Mouse (Mus musculus) limb, embryonic 14.5 days (tissue): ENCODE measurements at regions not wholly inside any gene's neighbourhood (a gene's known extent, or its start where the extent isn't known, plus 50 kb on each side); places are given as distances from the start of the nearest gene placed in this dataset.

Experiments used
- ATAC-seq: fragments of 200-750 bp; cut with Nextera tagmentation; 2 replicates; pipeline ENCODE4 v1.8.0; 2017; ENCODE audit warnings: low read depth, moderate number of reproducible peaks, moderate TSS enrichment; ENCODE audit not compliant: low FRiP score
- DNase-seq: peaks from one replicate; pipeline ENCODE4 v3.0.0-alpha.2; 2015; ENCODE audit warnings: low spot score
- H3K27ac ChIP-seq: fragments of 300-500 bp; sonication (generic); replicated peaks from 2 replicates; pipeline ENCODE4 v1.5.1; 2014; ENCODE audit warnings: low read depth, mild to moderate bottlenecking, low read length, moderate library complexity, mixed read lengths
- H3K27me3 ChIP-seq: fragments of 300-500 bp; sonication (generic); 2 replicates; pipeline ENCODE4 v1.6.1; 2014; ENCODE audit warnings: low read length, mixed read lengths; ENCODE audit not compliant: control insufficient read depth, insufficient read depth
- H3K36me3 ChIP-seq: fragments of 300-500 bp; sonication (generic); 2 replicates; pipeline ENCODE4 v1.6.1; 2014; ENCODE audit warnings: mild to moderate bottlenecking, low read length, moderate library complexity, mixed read lengths; ENCODE audit not compliant: control insufficient read depth, insufficient read depth
- H3K4me1 ChIP-seq: fragments of 300-500 bp; sonication (generic); 2 replicates; pipeline ENCODE4 v1.6.1; 2014; ENCODE audit warnings: antibody characterized with exemption, low read length, mixed read lengths; ENCODE audit not compliant: control insufficient read depth, insufficient read depth
- H3K4me2 ChIP-seq: fragments of 300-500 bp; sonication (generic); replicated peaks from 2 replicates; pipeline ENCODE4 v1.6.1; 2014; ENCODE audit warnings: low read depth, mild to moderate bottlenecking, low read length, moderate library complexity; ENCODE audit not compliant: severe bottlenecking
- H3K4me3 ChIP-seq: fragments of 300-500 bp; sonication (generic); replicated peaks from 2 replicates; pipeline ENCODE4 v1.5.1; 2014; ENCODE audit warnings: low read length
- H3K9ac ChIP-seq: fragments of 300-500 bp; sonication (generic); 2 replicates; pipeline ENCODE4 v1.6.1; 2014; ENCODE audit warnings: mild to moderate bottlenecking, low read depth, low read length, moderate library complexity; ENCODE audit not compliant: severe bottlenecking
- H3K9me3 ChIP-seq: fragments of 300-500 bp; sonication (generic); 2 replicates; pipeline ENCODE4 v1.6.1; 2016; ENCODE audit warnings: low read length; ENCODE audit not compliant: control insufficient read depth
- POLR2A ChIP-seq: fragments of 200-500 bp; IDR thresholded peaks from 2 replicates; pipeline ENCODE4 v1.8.0; 2012; ENCODE audit warnings: inconsistent platforms, mild to moderate bottlenecking, moderate library complexity, borderline replicate concordance; ENCODE audit not compliant: insufficient read depth, insufficient read length; ENCODE audit errors: extremely low read depth
- WGBS: fragments of 180-500 bp; shearing (Covaris S2); extraction: QIAGEN DNeasy Blood & Tissue Kit; methylation state at CpG from one replicate; pipeline ENCODE4 v1.1.7; 2014; 5-methylcytosine and 5-hydroxymethylcytosine counted together

DNA sequence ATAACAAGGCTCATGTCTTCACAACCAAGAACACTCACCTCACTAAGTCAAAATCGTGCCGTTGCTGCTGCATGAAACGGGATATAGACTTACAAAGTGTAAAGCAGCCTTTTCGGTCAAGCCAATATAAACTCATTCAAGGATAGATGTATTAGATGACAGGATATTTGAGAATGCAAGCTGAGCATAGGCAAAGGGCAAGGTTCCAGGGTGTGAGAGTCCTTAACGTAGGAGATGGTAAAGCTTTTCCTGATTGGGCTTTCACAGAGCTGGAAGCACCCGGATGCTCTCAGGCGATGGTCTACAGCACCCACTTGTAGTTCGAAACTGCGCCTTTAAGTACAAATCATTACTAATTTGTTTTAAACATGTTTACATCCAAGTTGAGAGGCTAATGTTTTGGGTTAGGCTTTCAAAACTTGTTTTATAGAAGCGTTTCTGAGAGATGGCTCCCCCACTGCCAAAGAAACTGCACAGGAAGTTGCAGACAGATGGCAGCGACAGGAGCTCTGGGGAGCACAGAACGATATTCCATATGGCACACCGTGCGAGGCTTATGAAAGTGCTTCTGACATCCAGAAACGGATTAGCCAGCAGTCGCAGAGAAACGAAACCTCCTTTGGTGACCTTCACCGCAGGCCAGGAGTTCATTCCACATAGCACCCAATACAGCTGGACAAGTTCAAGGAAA lies 54.1 kb upstream of the Rell1 start:
- DNase-seq (peak; percentile 9), ATAC-seq (no peak)
- whole genome bisulfite sequencing, result 65% methylated on average over 18 of the region's 18 CpGs
- no peaks in the 10 kb centered on the region for H3K9me3 ChIP-seq
- H3K9ac ChIP-seq, result no peak overlapping the region
- no peaks in the 10 kb centered on the region for H3K27me3 ChIP-seq
- H3K4me1 ChIP-seq, result no peaks in the 10 kb centered on the region
- no peak overlapping the region for H3K4me2 ChIP-seq
- H3K27ac ChIP-seq, result no peak overlapping the region
- no peak overlapping the region for H3K4me3 ChIP-seq
- no peaks in the 10 kb centered on the region for H3K36me3 ChIP-seq
- no peak for TF ChIP-seq POLR2A

GRCm38 (mm10) chr5:64023324-64023650 lies 54.6 kb upstream of the Rell1 start:
- Histone ChIP-seq H3K4me3 (no peak overlapping the region), H3K27ac (no peak overlapping the region), H3K27me3 (no peaks in the 10 kb centered on the region), H3K9ac (no peak overlapping the region), H3K36me3 (no peaks in the 10 kb centered on the region), H3K9me3 (no peaks in the 10 kb centered on the region), H3K4me2 (no peak overlapping the region), H3K4me1 (no peaks in the 10 kb centered on the region)
- no peak for DNase-seq
- ATAC-seq, result no peak
- no peak for TF ChIP-seq POLR2A

DNA sequence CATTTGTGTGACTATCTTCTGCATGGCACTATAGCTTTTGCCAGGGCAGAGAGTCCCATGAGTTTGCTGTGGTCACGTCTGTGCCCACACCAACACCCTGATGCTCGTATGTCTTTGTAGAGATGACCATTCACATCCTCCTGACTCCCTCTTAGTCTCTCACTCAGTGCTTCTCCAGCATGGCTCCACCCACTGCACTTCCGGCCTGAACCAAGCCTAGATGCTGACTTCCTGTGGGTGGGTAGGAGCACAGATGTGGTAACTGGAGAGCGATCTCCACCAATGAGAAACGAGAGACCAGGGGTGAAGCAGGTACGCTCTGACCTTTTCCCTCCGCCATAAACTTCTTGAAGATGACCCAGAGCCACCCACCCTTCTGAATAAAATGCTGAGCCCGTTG lies 55.7 kb upstream of the Rell1 start:
- H3K4me3 ChIP-seq, result no peak overlapping the region
- no peaks in the 10 kb centered on the region for H3K4me1 ChIP-seq
- DNase-seq (no peak), ATAC-seq (no peak)
- H3K27me3 ChIP-seq, result no peaks in the 10 kb centered on the region
- no peak for TF ChIP-seq POLR2A
- 86% methylated on average over 8 of the region's 8 CpGs for WGBS
- no peaks in the 10 kb centered on the region for H3K36me3 ChIP-seq
- no peak overlapping the region for H3K9ac ChIP-seq
- H3K9me3 ChIP-seq, result no peaks in the 10 kb centered on the region
- H3K27ac ChIP-seq, result no peak overlapping the region
- no peak overlapping the region for H3K4me2 ChIP-seq

- H3K4me2 ChIP-seq, result no peak overlapping the region
- H3K4me3 ChIP-seq, result no peak overlapping the region
- H3K9ac ChIP-seq, result no peak overlapping the region
- TF ChIP-seq POLR2A, result no peak
- H3K36me3 ChIP-seq, result no peaks in the 10 kb centered on the region
- DNase-seq, result no peak
- no peak overlapping the region for H3K27ac ChIP-seq
- WGBS, result 88% methylated on average over 5 of the region's 5 CpGs
- H3K27me3 ChIP-seq, result no peaks in the 10 kb centered on the region
- no peak for ATAC-seq
- H3K9me3 ChIP-seq, result no peaks in the 10 kb centered on the region
- no peaks in the 10 kb centered on the region for H3K4me1 ChIP-seq
Measured at GRCm38 (mm10) chr5:64027733-64028132, 59.0 kb upstream of the Rell1 start.

DNA sequence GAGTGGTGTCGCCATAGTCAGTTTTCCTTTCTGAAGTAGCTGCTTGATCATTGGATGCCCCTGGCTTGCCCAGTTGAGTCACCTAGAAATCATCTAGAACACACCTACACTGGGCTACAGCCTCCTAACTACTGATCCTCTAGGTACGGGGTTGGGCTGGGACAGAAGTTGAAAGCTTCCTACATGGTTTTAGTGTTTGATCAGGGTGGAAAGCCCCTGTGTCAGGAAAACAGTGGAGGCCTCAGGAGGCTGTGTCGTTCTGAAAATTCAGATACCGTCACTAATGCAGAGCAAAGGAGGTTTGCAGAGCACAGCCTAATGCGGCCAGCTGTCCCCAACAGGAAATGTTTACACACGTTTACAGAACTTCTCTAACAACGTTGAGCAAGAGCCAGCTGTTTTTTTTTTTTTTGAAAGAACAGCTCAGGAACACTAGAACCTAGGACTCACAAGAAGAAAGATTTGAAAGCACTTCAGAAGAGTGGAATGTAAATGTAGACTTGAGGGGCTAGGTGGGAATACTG lies 61.0 kb upstream of the Rell1 start:
- ATAC-seq (no peak), DNase-seq (no peak)
- H3K4me2 ChIP-seq, result no peak overlapping the region
- H3K27ac ChIP-seq, result no peak overlapping the region
- no peaks in the 10 kb centered on the region for H3K27me3 ChIP-seq
- no peak overlapping the region for H3K4me3 ChIP-seq
- 67% methylated on average over 7 of the region's 7 CpGs for WGBS
- H3K9me3 ChIP-seq, result no peaks in the 10 kb centered on the region
- no peak for TF ChIP-seq POLR2A
- H3K36me3 ChIP-seq, result no peaks in the 10 kb centered on the region
- no peak overlapping the region for H3K9ac ChIP-seq
- no peaks in the 10 kb centered on the region for H3K4me1 ChIP-seq
